Mouse (Mus musculus): ENCODE results near the gene Slc25a45. TPM values are rescaled to one million over a fixed set of nuclear protein-coding genes. Genes with fewer than 3 reads are reported as not detected.

Slc25a45 gene
- total RNA-seq (2021): 1 to 10 TPM; 3.6 to 3.7 TPM
- long read RNA-seq, experiment 1, partial matches to known transcripts: 0 of 4 reads
- long read RNA-seq, experiment 1, other reads (novel, unspliced or antisense): 2 of 4 reads
- long read RNA-seq, experiment 2, partial matches to known transcripts: 0 of 4 reads
- long read RNA-seq, experiment 2, other reads (novel, unspliced or antisense): 1 of 4 reads

DNA sequence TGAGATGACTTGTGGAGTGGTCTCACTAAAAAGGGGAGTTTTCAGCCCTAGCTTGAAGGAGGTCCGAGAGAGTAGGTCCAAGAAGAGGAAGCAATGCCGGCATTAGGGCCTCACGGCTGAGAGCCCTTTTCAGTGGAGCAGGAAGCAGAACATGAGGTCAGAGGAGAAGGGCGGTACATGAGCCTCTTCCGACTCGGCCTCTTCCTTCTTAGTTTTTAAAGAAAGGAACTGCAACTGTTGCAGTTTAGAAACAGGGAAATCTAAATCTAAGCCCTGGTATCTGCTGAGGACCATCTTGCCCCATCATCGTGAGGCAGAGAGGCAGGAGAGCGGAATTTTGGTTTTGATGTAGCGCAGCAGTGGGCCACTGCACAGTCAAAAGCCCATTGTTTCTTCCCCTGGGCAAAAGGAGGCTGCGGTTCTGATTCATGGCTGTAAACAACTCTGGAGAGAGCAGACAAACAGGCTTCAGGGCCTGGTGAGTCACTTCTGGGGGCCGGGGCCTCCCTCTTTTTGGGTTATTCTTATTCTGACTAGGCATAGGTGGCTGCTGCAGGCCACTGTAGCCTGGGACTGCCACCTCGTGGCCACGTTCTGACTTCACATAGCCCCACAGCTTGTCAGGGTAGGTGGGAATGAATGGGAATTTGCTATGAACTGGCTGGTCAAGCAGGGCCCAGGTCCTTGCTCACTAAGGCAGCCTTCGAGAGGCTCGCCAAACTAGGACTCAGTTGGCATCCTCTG, at the start of gene Slc25a45:
Gene Slc25a45 (plus strand): TSS at position 191 of the 744 bp plus-strand sequence.
- DNase-seq (ENCODE audit: low spot score in 2 of 2): peak; percentile 71 to 79

DNA sequence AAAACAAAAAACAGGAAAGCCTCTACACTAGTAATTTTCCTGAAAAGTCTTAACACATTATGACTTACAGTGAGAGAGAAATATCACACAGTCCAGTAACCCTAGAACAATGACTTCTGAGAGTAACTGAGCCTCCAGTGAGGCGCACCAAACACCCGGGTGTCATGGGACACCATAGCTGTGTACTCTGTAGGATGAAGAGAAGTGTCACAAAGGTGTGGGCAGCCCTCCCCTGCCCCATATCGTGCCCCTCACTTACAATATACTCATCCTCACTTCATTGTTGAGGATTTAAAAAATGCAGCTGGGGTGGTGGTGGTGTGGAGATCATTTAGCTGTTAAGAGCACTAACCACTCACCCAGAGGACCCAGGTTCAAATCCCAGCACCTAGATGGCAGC, 49.5 kb upstream of the Slc25a45 start:
- no peak for DNase-seq (ENCODE audit: low spot score in 2 of 2)

DNA sequence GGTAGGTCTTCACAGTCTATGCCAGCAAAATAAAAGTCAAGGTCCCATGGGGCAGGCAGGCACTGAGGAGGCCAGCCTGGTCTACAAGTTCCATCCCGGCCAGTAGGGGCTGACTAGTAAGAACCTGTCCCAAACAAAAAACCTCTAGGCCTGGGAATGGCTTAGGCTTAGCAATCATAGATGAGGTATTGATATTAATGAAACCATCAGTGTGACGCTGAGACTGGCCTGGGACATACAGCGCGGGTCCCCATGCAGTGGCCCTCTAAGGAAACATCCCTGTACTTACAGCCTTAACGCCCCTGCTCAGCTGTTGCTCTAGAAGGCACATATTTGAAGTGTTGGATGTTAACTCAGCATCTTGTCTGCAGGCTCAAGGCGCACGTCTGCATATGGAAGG, 48.7 kb upstream of the Slc25a45 start:
- DNase-seq (ENCODE audit: low spot score in 2 of 2): no peak

DNA sequence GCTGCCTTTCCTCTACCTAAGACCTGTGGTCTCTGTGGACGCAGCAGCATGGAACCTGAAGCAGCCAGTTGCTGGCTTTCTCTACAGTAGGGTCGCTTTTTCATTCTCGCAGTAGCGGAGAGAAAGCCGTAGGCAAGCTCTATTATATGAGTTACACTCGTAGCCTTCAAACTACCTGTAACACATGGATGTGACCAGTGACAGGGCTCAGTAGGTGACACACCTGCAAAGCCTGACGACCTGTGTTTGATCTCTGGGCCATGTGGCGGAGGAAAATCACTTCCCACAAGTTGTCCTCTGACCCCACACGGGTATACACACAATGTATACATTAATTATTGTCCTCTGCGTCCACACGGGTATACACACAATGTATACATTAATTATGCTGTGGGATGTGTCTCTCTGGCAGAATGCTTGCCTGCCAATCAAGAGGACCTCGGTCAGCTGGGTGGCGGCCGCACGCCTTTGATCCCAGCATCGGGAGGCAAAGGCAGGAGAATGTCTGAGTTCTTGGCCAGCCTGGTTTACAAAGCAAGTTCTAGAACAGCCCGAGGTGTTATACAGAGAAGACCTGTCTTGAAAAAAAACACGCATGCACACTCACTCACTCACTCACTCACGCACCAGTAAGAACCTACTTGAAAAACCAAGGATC, 47.5 kb upstream of the Slc25a45 start:
- no peak for DNase-seq (ENCODE audit: low spot score in 2 of 2)

- DNase-seq (ENCODE audit: low spot score in 2 of 2): no peak
These were observed 46.8 kb upstream of the Slc25a45 start for GRCm38 (mm10) chr19:5830776-5831175.

GRCm38 (mm10) chr19:5831224-5831957, 46.2 kb upstream of the Slc25a45 start:
- DNase-seq (ENCODE audit: low spot score in 2 of 2): no peak

- no peak for DNase-seq (ENCODE audit: low spot score in 2 of 2)
These were observed 45.7 kb upstream of the Slc25a45 start for GRCm38 (mm10) chr19:5831958-5832320.

DNA sequence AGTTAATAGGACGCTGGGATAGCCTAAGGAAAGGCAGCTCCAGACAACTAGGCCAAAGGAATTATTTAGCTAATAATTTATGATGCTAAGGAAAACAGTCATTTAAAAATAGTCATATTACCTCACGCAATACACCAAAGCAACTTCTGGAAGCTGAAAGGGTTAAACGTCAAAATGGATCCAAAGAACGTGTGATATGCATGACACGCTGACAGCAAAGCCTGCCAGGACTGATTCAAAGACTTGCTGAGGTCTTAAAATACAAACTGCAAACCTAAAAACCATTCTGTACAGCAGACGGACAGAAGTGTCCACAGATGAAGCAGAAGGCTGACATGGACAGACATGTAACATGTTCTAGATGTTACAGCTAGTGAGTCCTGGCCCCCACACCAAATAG, 45.3 kb upstream of the Slc25a45 start:
- no peak for DNase-seq (ENCODE audit: low spot score in 2 of 2)

GRCm38 (mm10) chr19:5833287-5834100, 44.1 kb upstream of the Slc25a45 start:
- DNase-seq (ENCODE audit: low spot score in 2 of 2): no peak

- no peak for DNase-seq (ENCODE audit: low spot score in 2 of 2)
These were observed 43.2 kb upstream of the Slc25a45 start for GRCm38 (mm10) chr19:5834260-5834925.

DNA sequence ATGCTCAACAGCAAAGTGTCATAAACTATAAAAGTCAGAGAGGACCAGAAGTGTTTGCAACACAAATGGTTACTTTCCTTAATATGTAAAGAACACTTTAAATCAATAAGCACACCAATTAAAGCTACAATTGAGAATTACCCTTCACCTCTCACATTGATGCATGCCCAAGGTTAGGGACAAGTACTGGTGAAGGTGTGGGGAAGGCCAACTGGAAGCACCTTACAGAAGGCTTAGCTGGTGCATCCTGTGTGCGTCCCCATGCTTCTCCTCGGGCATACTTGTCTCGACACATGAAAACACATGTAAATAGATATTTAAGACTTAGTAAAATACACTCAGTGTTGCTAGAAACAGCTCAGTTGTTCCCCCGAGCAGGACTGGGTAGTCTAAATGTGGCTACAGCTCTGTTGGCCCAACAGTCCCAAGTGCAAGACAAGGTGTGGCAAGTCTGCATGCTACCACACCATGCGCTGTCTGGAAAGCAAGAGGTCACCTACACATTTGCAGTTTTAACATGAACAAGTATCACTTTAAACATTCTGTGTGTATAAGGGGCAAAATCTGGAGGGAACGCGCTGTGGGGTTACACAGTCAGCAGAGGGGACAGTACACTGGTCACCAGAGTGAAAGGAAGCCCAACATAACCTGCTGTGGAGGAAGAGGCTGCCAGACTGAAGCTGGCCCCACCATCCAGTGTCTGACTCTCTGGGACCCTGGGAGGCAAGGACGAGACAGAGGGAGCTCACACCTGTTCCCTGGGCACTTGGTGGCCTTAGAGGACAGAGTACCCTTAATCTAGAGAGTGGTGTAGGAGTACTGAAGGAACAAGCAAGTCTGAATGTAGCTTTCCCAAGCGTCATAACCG, 42.3 kb upstream of the Slc25a45 start:
- DNase-seq (ENCODE audit: low spot score in 2 of 2): no peak

- no peak for DNase-seq (ENCODE audit: low spot score in 2 of 2)
These were observed 41.6 kb upstream of the Slc25a45 start for GRCm38 (mm10) chr19:5835922-5836430.

- no peak for DNase-seq (ENCODE audit: low spot score in 2 of 2)
These were observed 40.6 kb upstream of the Slc25a45 start for GRCm38 (mm10) chr19:5836941-5837572.

DNA sequence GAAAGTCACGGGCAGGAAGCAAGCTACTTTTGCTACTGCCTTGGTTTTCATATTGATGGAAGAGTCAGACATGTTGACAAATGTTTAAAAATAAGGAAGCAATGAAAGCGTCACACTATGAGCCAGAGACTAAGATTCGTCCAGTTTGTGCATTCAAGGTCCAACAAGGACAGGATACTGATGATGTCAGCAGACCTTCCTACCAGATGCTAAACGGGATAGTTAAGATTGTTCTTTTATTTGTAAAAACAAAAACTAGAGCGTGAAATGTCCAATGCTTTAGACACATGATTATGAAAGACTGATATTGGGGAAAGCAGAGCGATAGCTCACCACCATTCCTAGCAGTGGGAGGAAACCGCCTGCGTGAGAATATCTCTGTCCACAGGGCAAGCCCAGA, 40.0 kb upstream of the Slc25a45 start:
- no peak for DNase-seq (ENCODE audit: low spot score in 2 of 2)

DNA sequence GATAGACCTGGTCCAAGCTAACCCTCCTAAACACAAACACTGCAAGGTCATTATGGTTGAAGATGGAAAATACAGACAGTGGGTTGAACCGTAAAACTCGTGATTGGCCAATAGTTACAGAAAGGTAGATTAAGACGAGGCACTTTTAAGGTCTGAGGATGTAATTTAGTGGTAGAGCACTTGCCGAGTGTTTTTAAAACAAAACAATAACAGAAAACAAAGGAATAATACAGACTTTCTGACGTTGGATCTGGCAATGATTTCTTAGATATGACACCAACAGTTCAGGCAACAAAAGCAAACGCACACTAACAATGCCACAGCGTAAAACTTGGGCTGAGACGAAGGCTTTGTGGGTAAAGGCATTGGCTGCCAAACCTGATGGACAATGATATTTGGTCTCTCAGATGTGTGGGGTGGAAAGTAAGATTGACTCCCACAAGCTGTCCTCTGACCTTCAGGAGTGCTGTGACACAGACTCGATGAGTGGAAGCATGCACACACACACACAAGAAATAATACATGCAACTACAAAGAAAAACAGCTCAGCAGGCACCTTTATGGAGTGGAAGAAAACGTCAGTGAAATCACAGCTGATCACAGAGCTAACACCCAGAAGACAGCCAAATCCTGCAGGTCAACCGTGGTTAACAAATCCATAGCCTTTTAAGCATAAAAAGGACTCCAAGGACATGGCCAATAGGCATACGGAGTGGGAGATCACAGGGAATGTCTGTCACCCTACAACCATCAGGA, 39.3 kb upstream of the Slc25a45 start:
- no peak for DNase-seq (ENCODE audit: low spot score in 2 of 2)

DNA sequence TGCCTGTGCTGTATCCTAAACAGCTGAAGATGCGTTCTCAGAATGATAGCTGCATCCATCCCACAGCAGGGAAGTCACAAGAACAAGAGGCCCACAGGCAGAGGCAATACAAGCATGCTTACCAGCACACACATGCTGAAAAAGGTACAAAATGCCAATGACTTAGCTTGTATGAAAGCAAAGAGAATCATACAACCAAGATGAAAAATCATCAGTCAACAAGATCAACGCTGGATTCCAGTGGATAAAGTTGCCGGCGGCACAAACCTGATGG, 38.8 kb upstream of the Slc25a45 start:
- no peak for DNase-seq (ENCODE audit: low spot score in 2 of 2)

DNA sequence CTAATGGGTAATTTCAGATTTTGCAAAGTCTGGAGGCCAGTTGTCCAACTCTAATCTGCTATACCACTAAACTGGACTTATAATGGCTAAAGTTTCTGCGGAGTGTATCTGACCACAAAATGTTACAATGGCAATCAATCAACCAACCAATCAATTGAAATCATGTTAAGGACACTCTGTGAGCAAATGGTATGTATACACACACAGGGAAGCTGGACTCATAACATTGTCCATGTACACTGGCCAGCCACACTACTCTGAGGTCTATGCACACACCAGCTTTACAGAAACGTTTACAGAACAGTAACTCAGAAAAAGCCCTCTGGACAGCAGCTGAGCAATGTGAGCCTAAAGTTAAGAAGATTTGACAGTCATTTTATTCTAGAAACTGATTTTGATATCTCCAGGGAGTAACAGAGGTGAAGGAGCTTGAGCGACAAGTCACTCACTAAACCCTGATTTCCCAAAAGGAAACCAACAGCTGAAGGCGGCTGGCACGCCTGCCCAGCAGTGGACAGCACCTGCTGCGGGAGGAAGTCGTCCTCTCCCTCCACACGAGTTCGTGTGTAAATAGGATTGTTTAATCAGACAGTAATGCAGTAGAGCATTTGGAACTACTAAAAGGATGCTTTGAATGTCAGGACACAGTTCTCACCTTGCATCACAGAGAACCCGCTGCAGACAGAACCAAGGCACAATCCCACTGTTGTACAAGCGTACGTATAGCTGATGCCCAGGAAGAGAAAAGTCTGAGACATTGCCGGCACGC, 38.1 kb upstream of the Slc25a45 start:
- no peak for DNase-seq (ENCODE audit: low spot score in 2 of 2)
